Mouse (Mus musculus): ENCODE data around the gene Tjap1.

Tjap1 gene

DNA sequence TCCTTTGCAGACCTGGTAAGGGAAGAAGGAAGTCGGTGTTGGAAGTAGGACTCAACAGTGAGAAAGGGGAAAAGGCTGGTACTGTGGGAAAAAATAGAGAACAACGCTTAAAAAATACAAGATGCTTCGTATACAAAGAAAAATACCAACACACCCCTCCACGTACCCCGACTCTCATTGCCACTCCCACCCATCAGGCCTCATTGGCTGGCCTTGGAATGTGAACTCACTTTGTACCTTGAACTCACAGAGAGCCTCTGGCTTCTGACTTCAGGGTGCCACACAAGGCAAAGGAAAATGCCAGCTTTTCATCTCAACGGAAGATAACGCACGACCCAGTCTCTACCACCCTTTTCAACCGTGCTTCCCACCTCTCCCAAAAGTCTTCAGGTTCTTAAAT, 314 bp upstream of the Tjap1 start:
- DNase-seq (ENCODE audit: low spot score), result no peak

DNA sequence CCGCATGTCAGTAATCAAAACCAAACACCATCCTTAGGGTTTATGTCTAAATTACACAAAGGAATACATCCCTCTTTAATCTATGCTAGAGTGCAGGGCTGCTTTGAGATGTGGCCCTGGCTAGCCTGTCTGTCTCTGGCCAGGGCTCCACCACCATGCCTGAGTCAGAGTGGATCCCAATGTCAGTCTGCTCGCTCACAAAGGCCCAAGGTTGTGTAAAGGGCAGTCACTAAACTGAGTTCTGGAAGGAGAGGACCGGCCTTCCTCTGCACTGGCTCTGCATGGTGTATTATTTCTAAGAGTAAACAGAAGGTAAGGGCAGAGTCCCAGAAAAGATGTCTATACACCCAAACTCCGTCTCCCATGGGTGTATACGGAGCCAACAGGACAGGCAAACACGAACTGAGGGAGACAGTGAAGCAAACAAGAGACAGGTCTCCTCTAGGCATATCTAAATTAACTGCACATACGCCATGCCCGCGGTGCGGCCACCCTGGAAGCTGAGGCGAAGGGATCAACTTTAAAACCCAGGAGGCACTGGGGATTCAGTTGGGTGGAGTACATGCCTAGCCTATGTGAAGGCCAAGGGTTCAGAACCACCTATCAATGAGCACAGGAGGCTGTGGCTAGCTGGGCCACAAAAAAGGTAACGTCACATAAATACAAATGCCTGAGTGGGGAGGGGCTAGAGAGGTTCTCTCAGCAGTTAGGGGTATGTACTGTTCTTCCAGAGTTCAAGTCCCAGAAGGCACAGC, 4.6 kb downstream of the Tjap1 start:
- no peak for DNase-seq (ENCODE audit: low spot score)

DNA sequence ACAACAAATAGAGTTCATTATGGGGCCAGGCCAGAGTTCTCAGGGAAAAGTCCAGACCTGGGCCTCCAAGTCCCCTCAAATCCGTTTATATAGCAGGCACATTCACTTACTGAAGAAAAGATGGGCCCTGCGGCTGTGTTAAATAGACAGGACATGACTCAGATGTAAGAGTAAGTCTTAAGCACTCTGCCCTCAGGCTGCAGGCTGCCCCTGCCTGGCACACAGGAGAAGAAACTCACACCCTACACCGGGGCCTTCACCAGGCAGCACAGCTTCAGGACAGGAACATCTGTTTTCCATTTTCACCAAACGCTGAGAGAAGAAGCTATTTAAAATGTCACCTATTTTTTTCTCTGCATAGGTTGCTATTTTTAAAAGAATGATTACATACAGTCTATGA, 5.2 kb downstream of the Tjap1 start:
- no peak for DNase-seq (ENCODE audit: low spot score)

GRCm38 (mm10) chr17:46275506-46275905, 7.3 kb downstream of the Tjap1 start:
- DNase-seq (ENCODE audit: low spot score), result no peak

- DNase-seq (ENCODE audit: low spot score), result no peak
These were observed 7.8 kb downstream of the Tjap1 start for GRCm38 (mm10) chr17:46275034-46275433.

GRCm38 (mm10) chr17:46274465-46274864, 8.4 kb downstream of the Tjap1 start:
- DNase-seq (ENCODE audit: low spot score), result no peak

DNA sequence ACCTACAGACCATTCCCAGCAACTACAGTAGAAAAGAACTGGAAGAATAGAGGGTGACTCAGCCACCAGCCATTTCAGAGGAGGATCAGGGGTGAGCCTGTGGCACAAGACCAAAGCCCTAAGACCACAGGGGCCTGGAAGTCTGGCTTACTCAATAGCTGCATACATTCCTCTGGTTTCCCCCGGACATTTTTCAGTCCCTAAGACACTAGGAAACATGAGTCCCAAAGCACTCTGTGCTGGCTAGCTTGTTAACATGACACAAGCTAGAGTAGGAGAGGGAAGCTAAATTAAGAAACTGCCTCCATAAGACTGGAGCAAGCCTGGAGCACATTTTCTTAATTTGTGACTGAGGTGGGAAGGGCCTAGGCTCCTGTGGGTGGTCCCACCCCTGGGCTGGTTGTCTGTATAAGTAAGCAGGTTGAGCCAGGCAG, 9.0 kb downstream of the Tjap1 start:
- no peak for DNase-seq (ENCODE audit: low spot score)

DNA sequence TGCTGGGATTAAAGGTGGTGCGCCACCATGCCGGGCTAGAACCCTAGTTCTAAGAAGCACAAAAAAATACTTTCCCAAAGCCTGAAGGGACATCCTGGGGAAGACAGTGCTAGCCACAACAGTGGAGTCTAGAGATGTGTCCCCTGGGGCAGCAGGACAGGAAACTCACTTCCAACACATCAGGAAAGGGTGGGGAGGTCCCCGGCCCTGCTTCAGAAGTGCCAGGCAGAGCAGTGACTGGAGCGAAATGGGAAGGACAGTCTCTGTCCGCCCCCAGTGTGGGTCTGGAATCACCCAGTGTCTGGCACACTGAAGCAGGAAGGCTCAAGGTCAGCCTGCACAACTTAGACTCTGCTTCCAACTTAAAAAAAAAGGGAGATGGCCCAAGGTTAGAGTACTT, 10.2 kb downstream of the Tjap1 start:
- DNase-seq (ENCODE audit: low spot score), result no peak

DNA sequence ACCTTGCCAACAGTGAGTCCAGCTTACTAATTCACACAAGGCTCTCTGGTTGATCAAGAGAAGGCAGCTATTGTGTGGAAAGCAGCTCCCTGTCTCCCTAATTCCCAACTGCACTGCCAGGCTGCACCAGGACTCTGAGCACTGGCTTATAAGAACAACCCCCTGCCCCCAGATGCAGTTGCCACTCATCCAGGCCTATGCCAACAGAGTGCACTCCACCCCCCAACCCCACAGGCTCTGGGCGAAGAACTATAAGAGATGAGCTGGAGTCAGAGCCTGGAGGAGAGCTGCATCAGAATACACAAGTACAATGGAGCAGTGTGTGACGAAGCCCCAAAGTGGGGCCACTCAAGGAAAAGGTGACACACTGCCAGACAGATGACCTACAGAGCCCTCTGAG, 10.8 kb downstream of the Tjap1 start:
- DNase-seq (ENCODE audit: low spot score), result no peak

- no peak for DNase-seq (ENCODE audit: low spot score)
These were observed 12.9 kb downstream of the Tjap1 start for GRCm38 (mm10) chr17:46269771-46270534.

GRCm38 (mm10) chr17:46268026-46268720, 14.7 kb downstream of the Tjap1 start:
- no peak for DNase-seq (ENCODE audit: low spot score)

DNA sequence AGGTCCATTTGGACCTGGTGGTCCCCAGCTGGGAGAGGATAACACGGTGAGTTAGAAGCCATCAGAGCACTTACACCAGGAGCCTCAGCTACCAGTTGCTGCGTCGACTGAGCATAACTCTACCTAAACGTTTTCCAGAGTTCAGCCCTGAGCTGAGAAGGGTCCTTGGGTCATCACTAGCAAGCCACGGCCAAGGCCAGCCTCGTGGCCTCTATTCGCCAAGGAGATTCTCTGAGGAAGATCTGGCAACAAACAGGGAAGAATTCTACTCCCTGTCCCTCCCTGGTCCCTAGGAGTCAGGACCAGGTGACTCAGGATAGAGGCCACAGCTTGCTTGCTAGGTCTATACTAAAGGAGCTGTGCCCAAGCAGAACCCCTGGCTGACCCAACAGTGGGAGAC, 15.3 kb downstream of the Tjap1 start:
- no peak for DNase-seq (ENCODE audit: low spot score)

- DNase-seq (ENCODE audit: low spot score), result no peak
These were observed 15.8 kb downstream of the Tjap1 start for GRCm38 (mm10) chr17:46266986-46267385.

DNA sequence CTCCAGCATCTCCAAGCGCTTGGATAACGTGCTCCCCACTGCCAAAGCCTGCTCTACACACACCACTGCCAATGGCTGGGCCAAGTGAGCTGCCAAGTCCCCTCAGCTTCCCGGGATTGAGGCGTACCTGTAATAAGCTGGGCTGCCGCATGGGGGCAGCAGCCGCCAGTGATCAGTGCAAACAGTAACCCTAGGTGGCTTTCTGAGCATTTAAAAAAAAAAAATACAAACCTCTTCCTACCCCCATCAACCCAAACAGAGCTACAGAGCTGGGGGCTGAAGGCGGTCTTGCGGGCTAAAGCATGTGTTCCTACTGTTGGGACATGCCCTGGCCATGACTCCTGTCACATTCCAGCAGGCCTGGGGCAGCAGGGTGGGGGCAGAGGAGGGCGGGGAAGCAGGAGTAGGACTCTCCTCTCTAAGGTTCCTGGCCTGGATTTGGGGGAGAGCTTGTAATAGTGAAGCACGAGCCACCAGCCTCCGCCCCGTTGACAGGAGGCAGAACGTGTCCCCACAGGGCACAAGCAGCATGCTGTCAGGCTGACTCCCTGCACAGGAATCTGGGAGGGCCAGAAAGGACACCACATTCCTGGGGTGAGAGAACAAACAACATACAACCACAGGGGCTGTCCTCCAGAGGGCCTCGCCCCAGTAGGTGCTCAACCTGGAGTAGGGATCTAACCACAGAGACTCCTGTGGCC, 16.8 kb downstream of the Tjap1 start:
- DNase-seq (ENCODE audit: low spot score), result peak; percentile 87

- no peak for DNase-seq (ENCODE audit: low spot score)
These were observed 17.3 kb downstream of the Tjap1 start for GRCm38 (mm10) chr17:46265502-46265901.

DNA sequence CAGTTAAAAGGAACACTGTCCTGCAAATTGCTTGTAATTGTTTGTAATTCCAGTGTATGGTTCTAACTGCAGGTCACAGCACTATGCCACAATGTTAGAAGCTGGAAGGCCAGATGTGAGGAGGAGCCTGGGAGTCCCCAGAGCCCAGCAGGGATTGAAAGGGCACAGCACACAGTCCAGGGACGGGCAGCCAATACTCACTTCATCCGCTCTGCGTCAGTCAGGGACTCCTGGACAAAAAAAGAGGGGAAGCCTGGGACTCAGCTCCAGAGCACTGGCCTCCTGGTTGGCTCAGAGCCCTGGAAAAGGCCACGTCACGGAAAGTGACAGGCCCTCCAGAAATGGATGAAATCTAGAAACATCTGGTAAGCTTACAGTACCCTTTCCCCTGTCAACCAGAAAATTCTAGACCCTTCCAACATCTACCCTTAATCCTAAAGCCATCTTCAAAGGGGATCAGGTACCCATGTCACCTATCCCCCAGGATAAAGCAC, 20.6 kb downstream of the Tjap1 start:
- peak; percentile 80 for DNase-seq (ENCODE audit: low spot score)

GRCm38 (mm10) chr17:46259675-46260074, 23.2 kb downstream of the Tjap1 start:
- no peak for DNase-seq (ENCODE audit: low spot score)

DNA sequence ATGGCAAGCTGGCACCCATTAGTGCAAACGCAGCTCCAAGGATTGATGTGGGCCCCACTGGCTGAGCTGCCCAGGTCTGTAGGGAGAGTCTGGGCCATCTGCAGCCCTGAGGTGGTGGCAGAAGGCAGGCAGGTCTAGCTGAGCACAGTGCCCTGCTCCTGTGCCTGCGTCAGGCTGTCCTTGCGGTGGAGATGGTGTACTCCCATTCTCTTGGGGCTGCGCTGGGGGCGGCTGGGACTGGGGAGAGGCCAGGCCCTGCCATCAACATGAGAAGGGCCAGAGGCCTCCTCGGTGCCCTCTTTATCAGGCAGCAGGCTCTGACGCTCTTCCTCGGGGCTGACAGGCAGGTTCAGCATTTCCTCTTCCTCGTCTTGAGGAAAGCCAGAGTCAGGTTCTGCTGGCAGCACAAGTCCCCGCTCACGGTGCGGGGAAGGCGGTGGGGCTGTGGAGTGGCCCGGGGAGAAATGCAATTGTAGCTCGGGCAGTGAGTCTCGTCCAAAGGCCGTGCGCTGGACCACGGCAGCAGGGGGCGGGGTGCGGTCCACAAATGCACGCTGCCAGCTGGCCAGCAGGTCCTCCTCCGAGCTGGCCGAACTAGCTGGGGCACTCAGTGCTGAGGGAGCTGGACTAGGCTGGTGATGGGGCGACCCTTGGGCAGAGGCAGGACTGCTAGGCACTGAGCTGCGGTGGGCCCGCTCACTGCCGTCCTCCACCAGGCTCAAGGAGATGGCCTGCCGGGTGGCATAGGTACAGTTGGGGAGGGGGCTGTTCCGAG, 24.4 kb downstream of the Tjap1 start:
- peak; percentile 86 for DNase-seq (ENCODE audit: low spot score)

DNA sequence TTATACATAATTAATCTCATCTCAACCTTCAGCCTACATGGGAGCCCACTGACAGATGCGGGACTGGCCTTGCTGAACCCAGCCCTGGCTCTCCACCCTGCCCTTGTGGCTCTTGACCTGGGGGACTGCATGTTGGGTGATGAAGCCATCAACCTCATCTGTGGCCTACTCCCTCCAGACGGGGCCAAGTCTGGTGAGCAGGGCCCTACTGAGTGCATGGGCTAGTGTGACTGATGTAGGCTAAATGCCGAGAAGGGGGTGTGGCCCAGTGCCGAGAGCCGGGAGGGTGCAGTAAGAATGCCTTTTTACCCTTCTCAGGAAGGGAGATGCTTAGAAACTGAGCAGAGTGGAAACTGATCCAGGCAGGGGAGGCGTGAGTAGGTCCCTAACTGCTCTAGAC, 27.7 kb downstream of the Tjap1 start:
- no peak for DNase-seq (ENCODE audit: low spot score)

GRCm38 (mm10) chr17:46254106-46254505, 28.7 kb downstream of the Tjap1 start:
- peak; percentile 53 for DNase-seq (ENCODE audit: low spot score)

- peak; percentile 96 for DNase-seq (ENCODE audit: low spot score)
These were observed 29.3 kb downstream of the Tjap1 start, which contains the start of gene Lrrc73 for GRCm38 (mm10) chr17:46253452-46254084. Lrrc73 (plus strand) TSS chr17:46253531.
